Mouse (Mus musculus): ENCODE measurements around the gene Tspan7.

GRCm38 (mm10) chrX:10517756-10518155 lies 32.8 kb downstream of the Tspan7 start:
- TF ChIP-seq POLR2A (IDR thresholded peaks at IDR 0.05; ENCODE audit: low read depth, low read length), result no peak
- TF ChIP-seq CTCF (IDR thresholded peaks at IDR 0.05; ENCODE audit: extremely low read depth, insufficient read depth, insufficient read length, insufficient replicate concordance), result no peak
